Mouse (Mus musculus): ENCODE results near the gene Fbxw8. TPM values are rescaled to one million over a fixed set of nuclear protein-coding genes. Genes with fewer than 3 reads are reported as not detected.

Gene Fbxw8
- polyA plus RNA-seq, 1 experiment from 2014 or later, result 7.9 TPM

- WGBS (ENCODE audit: insufficient replicate concordance), result 84% methylated on average over 6 of the region's 6 CpGs
- H3K36me3 ChIP-seq (ENCODE audit: control insufficient read depth, insufficient read depth), result peaks cover 10% of the 10 kb centered on the region
- H3K4me1 ChIP-seq (ENCODE audit: control insufficient read depth, low read depth, low read length), result no peaks in the 10 kb centered on the region
- no peak overlapping the region for H3K9ac ChIP-seq (ENCODE audit: low read depth, low read length)
- ATAC-seq (ENCODE audit: low read depth), result no peak
- no peak overlapping the region for H3K4me3 ChIP-seq (ENCODE audit: low read depth, low read length)
- no peak overlapping the region for H3K4me2 ChIP-seq (ENCODE audit: low read depth, low read length)
- no peaks in the 10 kb centered on the region for H3K27me3 ChIP-seq (ENCODE audit: control insufficient read depth, insufficient read depth, low read depth, low read length)
- H3K27ac ChIP-seq (ENCODE audit: low read length), result no peak overlapping the region
- H3K9me3 ChIP-seq (replicated peaks; ENCODE audit: control insufficient read depth, low read length), result no peaks in the 10 kb centered on the region
Observed at GRCm38 (mm10) chr5:118090101-118090500, 65.2 kb downstream of the Fbxw8 start.

GRCm38 (mm10) chr5:118089102-118089501, 66.2 kb downstream of the Fbxw8 start:
- no peak overlapping the region for H3K4me2 ChIP-seq (ENCODE audit: low read depth, low read length)
- H3K9me3 ChIP-seq (replicated peaks; ENCODE audit: control insufficient read depth, low read length), result no peaks in the 10 kb centered on the region
- H3K4me3 ChIP-seq (ENCODE audit: low read depth, low read length), result no peak overlapping the region
- 73% methylated on average over 7 of the region's 7 CpGs for WGBS (ENCODE audit: insufficient replicate concordance)
- no peak overlapping the region for H3K9ac ChIP-seq (ENCODE audit: low read depth, low read length)
- no peaks in the 10 kb centered on the region for H3K4me1 ChIP-seq (ENCODE audit: control insufficient read depth, low read depth, low read length)
- no peak for ATAC-seq (ENCODE audit: low read depth)
- H3K27ac ChIP-seq (ENCODE audit: low read length), result no peak overlapping the region
- H3K27me3 ChIP-seq (ENCODE audit: control insufficient read depth, insufficient read depth, low read depth, low read length), result no peaks in the 10 kb centered on the region
- H3K36me3 ChIP-seq (ENCODE audit: control insufficient read depth, insufficient read depth), result peaks cover 10% of the 10 kb centered on the region

- H3K9ac ChIP-seq (ENCODE audit: low read depth, low read length), result no peak overlapping the region
- H3K4me3 ChIP-seq (ENCODE audit: low read depth, low read length), result no peak overlapping the region
- 65% methylated on average over 7 of the region's 7 CpGs for WGBS (ENCODE audit: insufficient replicate concordance)
- no peak overlapping the region for H3K27ac ChIP-seq (ENCODE audit: low read length)
- no peak for ATAC-seq (ENCODE audit: low read depth)
- no peaks in the 10 kb centered on the region for H3K27me3 ChIP-seq (ENCODE audit: control insufficient read depth, insufficient read depth, low read depth, low read length)
- peaks cover 6% of the 10 kb centered on the region for H3K36me3 ChIP-seq (ENCODE audit: control insufficient read depth, insufficient read depth)
- no peak overlapping the region for H3K4me2 ChIP-seq (ENCODE audit: low read depth, low read length)
- H3K9me3 ChIP-seq (replicated peaks; ENCODE audit: control insufficient read depth, low read length), result no peaks in the 10 kb centered on the region
- H3K4me1 ChIP-seq (ENCODE audit: control insufficient read depth, low read depth, low read length), result no peaks in the 10 kb centered on the region
Observed at GRCm38 (mm10) chr5:118086956-118087355, 68.3 kb downstream of the Fbxw8 start.

- Histone ChIP-seq H3K27ac (ENCODE audit: low read length) (no peak overlapping the region), H3K4me3 (ENCODE audit: low read depth, low read length) (no peak overlapping the region), H3K36me3 (ENCODE audit: control insufficient read depth, insufficient read depth) (no peaks in the 10 kb centered on the region), H3K9me3 (replicated peaks; ENCODE audit: control insufficient read depth, low read length) (no peaks in the 10 kb centered on the region), H3K27me3 (ENCODE audit: control insufficient read depth, insufficient read depth, low read depth, low read length) (no peaks in the 10 kb centered on the region), H3K4me1 (ENCODE audit: control insufficient read depth, low read depth, low read length) (no peaks in the 10 kb centered on the region), H3K9ac (ENCODE audit: low read depth, low read length) (no peak overlapping the region), H3K4me2 (ENCODE audit: low read depth, low read length) (no peak overlapping the region)
- 71% methylated on average over 7 of the region's 7 CpGs for WGBS (ENCODE audit: insufficient replicate concordance)
- no peak for ATAC-seq (ENCODE audit: low read depth)
Observed at GRCm38 (mm10) chr5:118085313-118085712, 70.0 kb downstream of the Fbxw8 start.

GRCm38 (mm10) chr5:118084171-118084727, 71.0 kb downstream of the Fbxw8 start:
- no peaks in the 10 kb centered on the region for H3K9me3 ChIP-seq (replicated peaks; ENCODE audit: control insufficient read depth, low read length)
- H3K9ac ChIP-seq (ENCODE audit: low read depth, low read length), result no peak overlapping the region
- H3K4me1 ChIP-seq (ENCODE audit: control insufficient read depth, low read depth, low read length), result no peaks in the 10 kb centered on the region
- WGBS (ENCODE audit: insufficient replicate concordance), result 71% methylated on average over 10 of the region's 10 CpGs
- H3K27ac ChIP-seq (ENCODE audit: low read length), result no peak overlapping the region
- no peak overlapping the region for H3K4me2 ChIP-seq (ENCODE audit: low read depth, low read length)
- H3K36me3 ChIP-seq (ENCODE audit: control insufficient read depth, insufficient read depth), result no peaks in the 10 kb centered on the region
- H3K27me3 ChIP-seq (ENCODE audit: control insufficient read depth, insufficient read depth, low read depth, low read length), result no peaks in the 10 kb centered on the region
- no peak for ATAC-seq (ENCODE audit: low read depth)
- H3K4me3 ChIP-seq (ENCODE audit: low read depth, low read length), result no peak overlapping the region

- H3K9me3 ChIP-seq (replicated peaks; ENCODE audit: control insufficient read depth, low read length), result no peaks in the 10 kb centered on the region
- H3K4me3 ChIP-seq (ENCODE audit: low read depth, low read length), result no peak overlapping the region
- H3K9ac ChIP-seq (ENCODE audit: low read depth, low read length), result no peak overlapping the region
- no peaks in the 10 kb centered on the region for H3K27me3 ChIP-seq (ENCODE audit: control insufficient read depth, insufficient read depth, low read depth, low read length)
- no peak overlapping the region for H3K27ac ChIP-seq (ENCODE audit: low read length)
- WGBS (ENCODE audit: insufficient replicate concordance), result 65% methylated on average over 12 of the region's 12 CpGs
- ATAC-seq (ENCODE audit: low read depth), result no peak
- no peaks in the 10 kb centered on the region for H3K4me1 ChIP-seq (ENCODE audit: control insufficient read depth, low read depth, low read length)
- no peaks in the 10 kb centered on the region for H3K36me3 ChIP-seq (ENCODE audit: control insufficient read depth, insufficient read depth)
- no peak overlapping the region for H3K4me2 ChIP-seq (ENCODE audit: low read depth, low read length)
Observed at GRCm38 (mm10) chr5:118083060-118083638, 72.1 kb downstream of the Fbxw8 start.

- no peak overlapping the region for H3K27ac ChIP-seq (ENCODE audit: low read length)
- no peak overlapping the region for H3K4me3 ChIP-seq (ENCODE audit: low read depth, low read length)
- no peak for ATAC-seq (ENCODE audit: low read depth)
- H3K27me3 ChIP-seq (ENCODE audit: control insufficient read depth, insufficient read depth, low read depth, low read length), result no peaks in the 10 kb centered on the region
- no peak overlapping the region for H3K4me2 ChIP-seq (ENCODE audit: low read depth, low read length)
- H3K4me1 ChIP-seq (ENCODE audit: control insufficient read depth, low read depth, low read length), result no peaks in the 10 kb centered on the region
- no peak overlapping the region for H3K9ac ChIP-seq (ENCODE audit: low read depth, low read length)
- H3K9me3 ChIP-seq (replicated peaks; ENCODE audit: control insufficient read depth, low read length), result no peaks in the 10 kb centered on the region
- peaks cover 5% of the 10 kb centered on the region for H3K36me3 ChIP-seq (ENCODE audit: control insufficient read depth, insufficient read depth)
- WGBS (ENCODE audit: insufficient replicate concordance), result 30% methylated on average over 6 of the region's 6 CpGs
Observed at GRCm38 (mm10) chr5:118081996-118082395, 73.3 kb downstream of the Fbxw8 start.

- Histone ChIP-seq H3K4me1 (ENCODE audit: control insufficient read depth, low read depth, low read length) (no peaks in the 10 kb centered on the region), H3K4me2 (ENCODE audit: low read depth, low read length) (no peak overlapping the region), H3K9me3 (replicated peaks; ENCODE audit: control insufficient read depth, low read length) (no peaks in the 10 kb centered on the region), H3K27me3 (ENCODE audit: control insufficient read depth, insufficient read depth, low read depth, low read length) (no peaks in the 10 kb centered on the region), H3K36me3 (ENCODE audit: control insufficient read depth, insufficient read depth) (peaks cover 7% of the 10 kb centered on the region), H3K4me3 (ENCODE audit: low read depth, low read length) (no peak overlapping the region), H3K27ac (ENCODE audit: low read length) (no peak overlapping the region), H3K9ac (ENCODE audit: low read depth, low read length) (no peak overlapping the region)
- WGBS (ENCODE audit: insufficient replicate concordance), result 73% methylated on average over 9 of the region's 9 CpGs
- no peak for ATAC-seq (ENCODE audit: low read depth)
Observed at GRCm38 (mm10) chr5:118081374-118081949, 73.8 kb downstream of the Fbxw8 start.

GRCm38 (mm10) chr5:118079839-118080250, 75.4 kb downstream of the Fbxw8 start:
- H3K36me3 ChIP-seq (ENCODE audit: control insufficient read depth, insufficient read depth), result peaks cover 11% of the 10 kb centered on the region
- ATAC-seq (ENCODE audit: low read depth), result no peak
- H3K27me3 ChIP-seq (ENCODE audit: control insufficient read depth, insufficient read depth, low read depth, low read length), result no peaks in the 10 kb centered on the region
- no peak overlapping the region for H3K27ac ChIP-seq (ENCODE audit: low read length)
- no peak overlapping the region for H3K9ac ChIP-seq (ENCODE audit: low read depth, low read length)
- WGBS (ENCODE audit: insufficient replicate concordance), result 81% methylated on average over 11 of the region's 11 CpGs
- no peaks in the 10 kb centered on the region for H3K4me1 ChIP-seq (ENCODE audit: control insufficient read depth, low read depth, low read length)
- H3K4me2 ChIP-seq (ENCODE audit: low read depth, low read length), result no peak overlapping the region
- no peaks in the 10 kb centered on the region for H3K9me3 ChIP-seq (replicated peaks; ENCODE audit: control insufficient read depth, low read length)
- no peak overlapping the region for H3K4me3 ChIP-seq (ENCODE audit: low read depth, low read length)
